Mouse (Mus musculus): ENCODE data around the gene Gpr35. TPM values are rescaled to one million over a fixed set of nuclear protein-coding genes. Genes with fewer than 3 reads are reported as not detected.

Gene Gpr35
- under 1 TPM; 0.11 to 0.78 TPM for total RNA-seq (2021)
- long read RNA-seq = 0 reads

- DNase-seq (ENCODE audit: low spot score in 2 of 2) = peak in 1 of 2 experiments; percentile 7
These were observed at the start of gene Gpr35 for GRCm38 (mm10) chr1:92950607-92951006. Gene Gpr35, plus strand, starts transcription at chr1:92950865.

- peak; percentile 61 to 67 for DNase-seq (ENCODE audit: low spot score in 2 of 2)
These were observed 47.9 kb upstream of the Gpr35 start, which contains the start of gene Ankmy1 for GRCm38 (mm10) chr1:92902786-92903185. Gene Ankmy1, minus strand, starts transcription at chr1:92902906.

GRCm38 (mm10) chr1:92903627-92904026 is 47.0 kb upstream of the Gpr35 start:
- DNase-seq (ENCODE audit: low spot score in 2 of 2) = no peak

- DNase-seq (ENCODE audit: low spot score in 2 of 2) = no peak
These were observed 44.9 kb upstream of the Gpr35 start for GRCm38 (mm10) chr1:92905703-92906310.

- peak; percentile 76 to 81 for DNase-seq (ENCODE audit: low spot score in 2 of 2)
These were observed 43.7 kb upstream of the Gpr35 start, which contains the start of gene Dusp28 for GRCm38 (mm10) chr1:92906779-92907631. Gene Dusp28, plus strand, starts transcription at chr1:92906981.

GRCm38 (mm10) chr1:92907632-92908360 is 42.9 kb upstream of the Gpr35 start:
- no peak for DNase-seq (ENCODE audit: low spot score in 2 of 2)

GRCm38 (mm10) chr1:92908664-92909063 is 42.0 kb upstream of the Gpr35 start:
- no peak for DNase-seq (ENCODE audit: low spot score in 2 of 2)

GRCm38 (mm10) chr1:92909068-92909467 is 41.6 kb upstream of the Gpr35 start:
- no peak for DNase-seq (ENCODE audit: low spot score in 2 of 2)

GRCm38 (mm10) chr1:92910239-92910885 is 40.3 kb upstream of the Gpr35 start, which contains the start of gene Rnpepl1:
Gene Rnpepl1, plus strand, starts transcription at chr1:92910783.
- peak; percentile 73 to 84 for DNase-seq (ENCODE audit: low spot score in 2 of 2)

GRCm38 (mm10) chr1:92910925-92911720 is 39.5 kb upstream of the Gpr35 start:
- peak; percentile 73 to 80 for DNase-seq (ENCODE audit: low spot score in 2 of 2)

- DNase-seq (ENCODE audit: low spot score in 2 of 2) = no peak
These were observed 38.9 kb upstream of the Gpr35 start for GRCm38 (mm10) chr1:92911721-92912138.

GRCm38 (mm10) chr1:92912286-92912685 is 38.4 kb upstream of the Gpr35 start:
- no peak for DNase-seq (ENCODE audit: low spot score in 2 of 2)

- no peak for DNase-seq (ENCODE audit: low spot score in 2 of 2)
These were observed 36.4 kb upstream of the Gpr35 start for GRCm38 (mm10) chr1:92914239-92914638.

GRCm38 (mm10) chr1:92914993-92915392 is 35.7 kb upstream of the Gpr35 start:
- DNase-seq (ENCODE audit: low spot score in 2 of 2) = no peak

- no peak for DNase-seq (ENCODE audit: low spot score in 2 of 2)
These were observed 33.9 kb upstream of the Gpr35 start for GRCm38 (mm10) chr1:92916725-92917124.

- no peak for DNase-seq (ENCODE audit: low spot score in 2 of 2)
These were observed 31.5 kb upstream of the Gpr35 start for GRCm38 (mm10) chr1:92919151-92919550.

GRCm38 (mm10) chr1:92919775-92920174 is 30.9 kb upstream of the Gpr35 start:
- DNase-seq (ENCODE audit: low spot score in 2 of 2) = no peak

GRCm38 (mm10) chr1:92920474-92921200 is 30.0 kb upstream of the Gpr35 start:
- no peak for DNase-seq (ENCODE audit: low spot score in 2 of 2)

GRCm38 (mm10) chr1:92921496-92921895 is 29.2 kb upstream of the Gpr35 start:
- DNase-seq (ENCODE audit: low spot score in 2 of 2) = no peak

Measured in layer of hippocampus, postnatal 10 days (tissue).